Mouse (Mus musculus): ENCODE results near the gene Zbtb16. TPM values are rescaled to one million over a fixed set of nuclear protein-coding genes. Genes with fewer than 3 reads are reported as not detected.

Zbtb16 gene
- total RNA-seq, 2 experiments from 2014 or later = 102 to 134 TPM

- no peak for DNase-seq
These were observed 91.6 kb downstream of the Zbtb16 start for GRCm38 (mm10) chr9:48744451-48744850.

GRCm38 (mm10) chr9:48743338-48744285 lies 92.4 kb downstream of the Zbtb16 start:
- no peak for DNase-seq

GRCm38 (mm10) chr9:48742150-48742549 lies 93.9 kb downstream of the Zbtb16 start:
- no peak for DNase-seq

- DNase-seq = no peak
These were observed 94.5 kb downstream of the Zbtb16 start for GRCm38 (mm10) chr9:48741433-48742077.

- DNase-seq = peak; percentile 8
These were observed 95.2 kb downstream of the Zbtb16 start for GRCm38 (mm10) chr9:48740732-48741255.

- DNase-seq = peak; percentile 97
These were observed 95.9 kb downstream of the Zbtb16 start for GRCm38 (mm10) chr9:48740098-48740505.

- DNase-seq = peak; percentile 36
These were observed 97.1 kb downstream of the Zbtb16 start for GRCm38 (mm10) chr9:48738795-48739476.

- peak; percentile 61 for DNase-seq
These were observed 98.1 kb downstream of the Zbtb16 start for GRCm38 (mm10) chr9:48737911-48738310.

- peak; percentile 97 for DNase-seq
These were observed 98.7 kb downstream of the Zbtb16 start for GRCm38 (mm10) chr9:48737210-48737850.

GRCm38 (mm10) chr9:48736361-48737209 lies 99.4 kb downstream of the Zbtb16 start:
- peak; percentile 79 for DNase-seq

- DNase-seq = no peak
These were observed 100.3 kb downstream of the Zbtb16 start for GRCm38 (mm10) chr9:48735466-48736312.

GRCm38 (mm10) chr9:48734725-48735465 lies 101.1 kb downstream of the Zbtb16 start:
- DNase-seq = no peak

GRCm38 (mm10) chr9:48733817-48734544 lies 102.0 kb downstream of the Zbtb16 start:
- DNase-seq = peak; percentile 66

GRCm38 (mm10) chr9:48733083-48733482 lies 102.9 kb downstream of the Zbtb16 start:
- DNase-seq = no peak

- no peak for DNase-seq
These were observed 104.1 kb downstream of the Zbtb16 start for GRCm38 (mm10) chr9:48731651-48732536.

- no peak for DNase-seq
These were observed 105.5 kb downstream of the Zbtb16 start for GRCm38 (mm10) chr9:48730446-48730979.

- peak; percentile 86 for DNase-seq
These were observed 106.6 kb downstream of the Zbtb16 start for GRCm38 (mm10) chr9:48729471-48729870.
